Mouse (Mus musculus): ENCODE measurements around the gene Map3k11.
A peak's percentile ranks its signal among the peaks of the same experiment; 100 is the strongest.

Gene Map3k11

GRCm38 (mm10) chr19:5688200-5689087 is at the start of gene Map3k11, which contains the start of gene Pcnx3:
Map3k11 (plus strand) TSS chr19:5688742.
Pcnx3 (minus strand) TSS chr19:5688908.
- DNase-seq (ENCODE audit: low spot score in 2 of 2), result peak; percentile 98 to 99

- no peak for DNase-seq (ENCODE audit: low spot score in 2 of 2)
Measured at GRCm38 (mm10) chr19:5640339-5640738, 48.2 kb upstream of the Map3k11 start.

DNA sequence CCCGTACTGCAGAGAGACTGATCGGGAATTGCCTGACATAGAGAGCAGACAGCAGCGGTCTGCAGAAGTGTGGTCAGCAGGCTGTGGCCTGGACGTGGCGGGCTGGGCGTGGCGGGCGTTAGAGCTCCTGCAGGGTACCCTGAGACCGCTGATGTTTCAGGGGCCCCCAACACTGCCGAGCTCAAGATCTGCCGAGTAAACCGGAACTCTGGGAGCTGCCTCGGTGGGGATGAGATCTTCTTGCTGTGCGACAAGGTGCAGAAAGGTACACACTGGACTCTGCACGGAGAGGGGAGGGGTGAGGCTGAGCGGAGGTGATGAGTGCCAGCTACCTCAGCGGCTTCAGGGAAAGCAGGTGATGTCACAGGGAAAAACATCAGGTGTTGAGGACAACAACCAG is 47.5 kb upstream of the Map3k11 start:
- no peak for DNase-seq (ENCODE audit: low spot score in 2 of 2)

DNA sequence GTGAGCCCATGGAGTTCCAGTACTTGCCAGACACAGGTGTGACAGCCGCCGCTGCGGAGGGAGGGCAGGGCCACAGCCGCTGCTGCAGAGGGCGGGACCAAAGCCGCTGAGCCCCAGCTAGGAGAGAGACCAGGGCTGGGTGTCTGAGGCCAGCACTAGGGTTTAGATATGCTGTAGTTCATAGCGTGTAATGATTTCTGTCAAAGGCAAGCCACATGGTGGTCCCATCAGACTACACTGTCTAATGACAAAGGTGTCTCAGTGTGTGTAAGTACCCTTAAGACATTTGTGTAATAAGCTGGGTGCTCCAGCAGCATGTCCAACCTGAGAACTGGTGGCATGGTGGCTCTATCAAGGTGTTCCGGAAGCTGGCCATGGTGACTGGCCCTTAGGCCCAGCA is 46.9 kb upstream of the Map3k11 start:
- no peak for DNase-seq (ENCODE audit: low spot score in 2 of 2)

DNA sequence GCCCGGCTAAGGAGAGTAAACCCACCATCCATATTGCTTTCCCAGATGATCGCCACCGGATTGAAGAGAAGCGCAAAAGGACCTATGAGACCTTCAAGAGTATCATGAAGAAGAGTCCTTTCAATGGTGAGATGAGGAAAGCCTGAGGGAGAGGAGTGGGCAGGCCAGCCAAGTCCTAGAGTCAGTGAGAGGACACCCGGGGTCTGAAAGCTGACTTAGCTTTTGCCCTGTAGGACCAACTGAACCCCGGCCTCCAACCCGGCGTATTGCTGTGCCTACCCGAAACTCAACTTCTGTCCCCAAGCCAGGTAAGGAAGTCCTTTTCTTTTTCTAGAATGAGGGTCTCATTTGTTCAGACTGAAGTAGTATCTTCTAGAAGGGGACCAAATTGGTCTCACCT is 43.3 kb upstream of the Map3k11 start:
- no peak for DNase-seq (ENCODE audit: low spot score in 2 of 2)

DNA sequence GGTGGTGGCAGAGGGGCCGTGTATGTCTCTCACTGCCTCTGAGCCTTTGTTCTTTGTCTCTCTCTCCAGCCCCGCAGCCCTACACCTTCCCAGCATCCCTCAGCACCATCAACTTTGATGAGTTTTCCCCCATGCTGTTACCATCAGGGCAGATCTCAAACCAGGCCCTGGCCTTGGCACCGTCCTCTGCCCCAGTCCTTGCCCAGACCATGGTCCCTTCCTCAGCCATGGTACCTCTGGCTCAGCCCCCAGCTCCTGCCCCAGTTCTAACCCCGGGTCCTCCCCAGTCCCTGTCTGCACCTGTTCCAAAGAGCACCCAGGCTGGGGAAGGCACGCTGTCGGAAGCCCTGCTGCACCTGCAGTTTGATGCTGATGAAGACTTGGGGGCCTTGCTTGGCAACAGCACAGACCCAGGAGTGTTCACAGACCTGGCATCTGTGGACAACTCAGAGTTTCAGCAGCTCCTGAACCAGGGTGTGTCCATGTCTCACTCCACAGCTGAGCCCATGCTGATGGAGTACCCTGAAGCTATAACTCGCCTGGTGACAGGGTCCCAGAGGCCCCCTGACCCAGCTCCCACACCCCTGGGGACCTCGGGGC is 41.7 kb upstream of the Map3k11 start:
- DNase-seq (ENCODE audit: low spot score in 2 of 2), result no peak

DNA sequence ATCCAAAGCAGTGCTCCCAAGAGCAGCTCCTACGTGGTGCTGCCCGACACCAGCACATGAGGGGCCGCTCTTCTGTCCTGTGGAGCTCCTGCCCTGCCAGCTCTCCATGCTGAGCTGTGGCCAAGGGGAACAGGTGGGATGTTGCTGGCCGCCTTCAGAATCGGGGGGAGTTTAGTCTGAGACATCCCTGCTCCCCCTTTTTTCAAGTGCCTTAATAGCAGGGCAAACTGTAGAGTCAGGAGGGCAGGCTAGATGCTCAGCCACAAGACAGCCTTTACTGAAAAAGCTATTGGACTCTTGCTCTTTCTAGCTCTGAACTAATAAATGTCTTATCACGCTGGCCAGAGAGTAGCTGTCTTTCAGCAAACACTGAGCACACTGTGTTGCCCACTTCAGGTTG is 40.8 kb upstream of the Map3k11 start:
- DNase-seq (ENCODE audit: low spot score in 2 of 2), result no peak

- peak; percentile 82 to 83 for DNase-seq (ENCODE audit: low spot score in 2 of 2)
Measured at GRCm38 (mm10) chr19:5648401-5649297, 39.9 kb upstream of the Map3k11 start.

- DNase-seq (ENCODE audit: low spot score in 2 of 2), result no peak
Measured at GRCm38 (mm10) chr19:5649298-5649741, 39.2 kb upstream of the Map3k11 start.

- no peak for DNase-seq (ENCODE audit: low spot score in 2 of 2)
Measured at GRCm38 (mm10) chr19:5651502-5652274, 36.9 kb upstream of the Map3k11 start.

DNA sequence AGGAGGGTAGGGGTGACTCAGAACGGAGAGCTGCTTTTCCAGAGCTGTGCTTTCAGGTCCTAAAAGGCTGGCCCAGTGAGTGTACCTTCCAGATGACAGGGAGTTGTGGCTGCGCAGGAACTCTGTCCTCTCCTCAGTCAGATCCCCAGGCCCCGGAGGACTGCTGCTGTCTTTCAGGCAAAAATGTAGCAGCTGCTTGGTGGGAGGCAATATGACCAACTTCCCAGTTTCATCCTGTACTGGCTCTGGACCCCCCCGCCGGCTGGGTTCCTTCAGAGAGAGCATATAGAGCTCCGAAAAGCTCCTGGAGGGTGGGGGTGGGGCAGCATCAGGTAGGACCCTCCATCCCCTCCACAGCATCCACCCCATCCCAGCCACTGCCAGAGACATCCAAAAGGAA is 36.0 kb upstream of the Map3k11 start:
- DNase-seq (ENCODE audit: low spot score in 2 of 2), result no peak

DNA sequence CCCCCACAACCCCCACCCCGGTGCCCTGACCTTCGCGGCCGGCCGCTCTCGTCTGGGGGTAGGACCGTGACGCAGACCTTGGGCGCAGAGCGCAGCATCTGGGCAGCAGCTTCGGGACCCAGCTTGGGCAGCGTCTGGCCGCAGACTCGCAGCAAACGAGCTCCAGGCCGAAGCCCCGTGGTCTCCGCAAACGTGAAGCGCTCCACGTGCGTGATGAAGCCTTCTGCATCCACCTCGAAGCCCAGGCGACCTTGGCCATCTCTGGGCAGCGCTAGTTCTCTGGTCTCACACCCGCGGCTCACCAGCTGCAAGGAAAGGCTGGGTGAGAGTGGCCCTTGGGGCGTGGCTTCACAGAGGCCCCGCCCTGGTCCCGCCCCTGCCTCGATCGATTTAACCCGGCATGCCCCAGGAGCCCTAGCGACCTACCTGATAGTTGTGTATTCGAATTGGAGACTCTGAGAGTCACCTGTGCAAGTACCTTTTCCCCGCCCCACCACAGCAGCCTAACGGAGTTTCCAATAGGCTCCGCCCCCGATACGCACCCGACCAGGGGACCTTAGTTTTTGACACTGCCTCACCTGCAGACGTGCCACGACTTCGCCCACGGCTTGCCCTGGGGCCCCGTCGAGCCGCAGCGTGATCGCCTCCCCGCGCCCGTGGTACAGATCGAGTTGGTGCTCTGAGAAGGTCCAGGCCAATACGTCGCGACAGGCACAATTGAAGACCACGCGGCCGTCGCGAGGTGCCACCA is 34.4 kb upstream of the Map3k11 start:
- no peak for DNase-seq (ENCODE audit: low spot score in 2 of 2)

DNA sequence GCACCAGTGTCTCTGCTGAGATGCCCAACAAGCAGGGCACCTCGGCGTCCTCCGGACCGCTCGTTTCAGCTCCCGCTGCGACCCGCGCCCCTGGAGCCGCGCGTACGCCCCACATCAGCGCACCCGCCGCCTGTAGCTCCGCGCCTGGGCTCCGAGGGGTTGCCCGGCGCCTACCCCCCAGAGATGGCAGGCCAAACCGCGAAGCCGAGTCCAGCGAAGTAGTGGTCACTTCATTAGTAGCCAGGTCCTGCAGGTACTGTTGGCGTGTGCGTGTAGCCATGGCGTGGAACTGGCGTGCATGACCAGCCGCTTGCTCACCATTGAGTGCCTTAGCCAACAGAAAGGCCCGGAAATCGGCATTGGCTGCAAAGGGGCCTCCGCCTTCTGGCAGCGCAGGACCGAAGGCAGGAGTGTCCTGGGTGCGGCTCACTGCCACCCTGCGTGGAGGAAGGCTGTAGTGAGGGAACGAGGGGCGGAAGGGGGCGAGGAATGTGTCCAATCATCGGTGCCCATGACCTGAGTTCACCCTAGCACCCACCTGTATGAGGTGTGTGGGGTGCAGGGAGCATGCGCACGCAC is 33.7 kb upstream of the Map3k11 start:
- DNase-seq (ENCODE audit: low spot score in 2 of 2), result no peak

DNA sequence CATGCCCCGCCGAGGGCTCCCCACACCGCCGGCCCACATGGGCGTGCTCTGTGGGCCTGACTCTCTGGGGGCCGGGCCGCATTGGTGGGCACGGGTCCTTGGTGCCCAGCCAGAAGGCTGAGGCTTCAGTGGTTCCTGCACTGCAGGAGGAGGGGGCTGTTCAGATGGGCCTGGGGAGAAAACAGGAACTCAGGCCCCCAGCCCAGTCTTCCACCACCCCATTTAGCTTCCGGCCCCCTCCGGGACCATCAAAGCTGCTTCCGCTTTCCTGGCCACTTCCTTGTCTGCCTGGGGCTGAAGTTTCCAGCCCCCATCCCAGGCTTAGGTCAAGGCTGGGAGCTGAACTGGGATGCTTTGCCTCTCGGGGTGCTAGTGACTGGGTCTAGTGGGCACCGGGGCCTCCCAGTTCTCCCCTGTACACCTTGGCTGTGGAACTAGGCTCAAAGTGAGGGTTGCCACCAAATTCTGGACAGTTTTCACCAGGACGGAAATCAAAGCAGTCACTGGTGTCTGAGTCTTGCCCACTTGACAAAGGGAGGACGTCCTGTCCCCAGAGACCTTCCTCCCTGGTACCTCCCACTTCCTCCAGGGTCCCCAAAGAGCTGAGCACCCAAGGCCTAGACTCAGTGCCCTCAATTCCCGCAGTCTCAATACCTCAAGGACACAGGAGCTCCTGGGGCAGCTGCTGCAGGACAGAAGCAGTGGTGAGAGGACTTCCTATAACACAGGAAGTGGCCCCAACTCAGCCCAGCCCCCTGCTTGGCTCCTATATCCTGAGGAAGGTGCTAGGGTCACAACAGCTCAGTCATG is 27.4 kb upstream of the Map3k11 start:
- DNase-seq (ENCODE audit: low spot score in 2 of 2), result no peak

GRCm38 (mm10) chr19:5662310-5662709 is 26.2 kb upstream of the Map3k11 start:
- no peak for DNase-seq (ENCODE audit: low spot score in 2 of 2)

DNA sequence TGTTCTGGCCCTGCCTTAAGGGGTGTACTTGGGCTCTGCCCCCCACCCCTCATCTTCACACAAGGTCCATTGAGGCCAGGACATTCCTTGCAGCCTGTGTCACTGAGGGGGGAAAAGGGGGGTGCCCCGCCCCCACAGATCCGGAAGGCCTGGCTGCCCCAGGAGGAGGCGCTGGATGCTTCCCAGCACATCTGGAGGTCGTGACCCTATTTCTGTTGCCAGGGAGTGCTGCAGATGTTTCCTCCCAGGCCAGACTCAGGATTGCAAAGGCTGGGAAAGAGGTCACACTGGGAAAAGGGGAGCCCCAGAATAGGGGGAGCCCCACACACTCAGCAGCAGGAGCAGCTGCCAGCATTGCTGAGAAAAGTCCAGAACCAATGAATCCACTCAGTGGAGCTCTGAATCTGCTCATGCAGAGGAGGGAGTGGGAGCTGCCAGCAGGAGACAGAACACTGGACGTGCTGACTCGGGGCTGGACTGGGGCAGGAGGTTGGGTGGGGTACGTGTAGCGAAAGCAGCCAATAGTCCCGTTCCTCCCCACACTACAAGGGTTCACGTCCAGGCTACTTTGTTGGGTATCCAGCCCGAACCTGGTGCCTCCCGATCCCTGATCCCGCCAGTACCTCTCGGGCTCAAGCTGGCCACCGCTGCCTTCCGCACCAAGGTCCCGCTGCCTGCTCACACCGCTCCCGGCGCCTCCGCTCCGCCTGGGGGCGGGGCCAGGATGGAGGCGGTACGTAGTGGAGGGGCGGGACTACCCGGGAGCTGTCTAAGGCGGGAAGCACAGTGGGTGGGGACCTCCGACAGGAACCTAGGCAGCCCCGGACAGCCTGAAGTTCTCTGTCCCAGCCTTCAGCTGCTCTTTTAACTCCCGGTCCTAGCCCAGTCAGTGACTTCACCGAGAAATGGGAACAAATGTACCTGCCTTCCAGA is 25.3 kb upstream of the Map3k11 start, which contains the start of gene Sipa1:
Gene Sipa1, minus strand, starts transcription at position 727 of the 933 bp plus-strand sequence.
- DNase-seq (ENCODE audit: low spot score in 2 of 2), result peak; percentile 64 to 72

GRCm38 (mm10) chr19:5664669-5665257 is 23.8 kb upstream of the Map3k11 start:
- DNase-seq (ENCODE audit: low spot score in 2 of 2), result no peak

GRCm38 (mm10) chr19:5665465-5665864 is 23.1 kb upstream of the Map3k11 start:
- DNase-seq (ENCODE audit: low spot score in 2 of 2), result no peak
